ENCODE assay signal across 9 mouse cellular contexts in the genomic region with DNA sequence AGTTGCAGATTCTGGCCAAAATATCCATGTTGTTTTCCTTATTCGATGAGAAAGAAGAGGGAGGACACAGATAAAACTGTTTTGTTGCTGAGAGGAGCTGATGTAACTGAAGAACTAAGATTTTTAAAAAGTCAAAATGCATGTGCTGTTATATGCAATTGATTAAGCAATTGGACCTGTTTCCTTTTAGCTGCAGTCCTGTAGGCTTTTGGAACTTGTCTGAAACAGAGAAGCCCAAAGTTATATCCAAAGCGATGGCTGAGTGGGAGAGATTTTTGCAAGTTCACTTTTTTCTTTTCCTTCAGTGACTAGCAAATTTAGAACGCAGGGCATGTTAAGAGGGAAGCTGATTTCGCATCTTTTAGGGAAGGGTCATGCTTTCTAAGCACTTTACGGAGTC. TPM values are rescaled to one million over a fixed set of nuclear protein-coding genes. Genes with fewer than 3 reads are reported as not detected.
DNase-seq lines count a peak whose midpoint lies in the region; ATAC-seq and TF ChIP-seq lines count a peak whose summit lies in the region.
"Had no signal": no experiment of that assay in that cellular context is flagged by ENCODE, and none has a peak within 500 bp of the region (broad histone marks: within the 10 kb centered on the region; RNA-seq: fewer than 3 reads in every experiment).

No protein-coding gene starts in this region.

- H3K27me3 ChIP-seq in heart, embryonic 14.5 days (ENCODE audit: control insufficient read depth, insufficient read depth, low read length) = no peaks in the 10 kb centered on the region
- no peaks in the 10 kb centered on the region for H3K27me3 ChIP-seq in hindbrain, embryonic 10.5 days (ENCODE audit: insufficient read depth, poor library complexity, severe bottlenecking)
- no peaks in the 10 kb centered on the region for H3K27me3 ChIP-seq in liver, postnatal 0 days (ENCODE audit: insufficient read depth, low read length)

- no peak for TF ChIP-seq EP300 in liver, postnatal 0 days (IDR thresholded peaks at IDR 0.05; ENCODE audit: low read depth)

- H3K36me3 ChIP-seq in heart, embryonic 14.5 days (ENCODE audit: control insufficient read depth, insufficient read depth, low read length) = peaks cover 10% of the 10 kb centered on the region
- H3K36me3 ChIP-seq in hindbrain, embryonic 10.5 days = peaks cover 13% of the 10 kb centered on the region
- H3K36me3 ChIP-seq in liver, postnatal 0 days (replicated peaks; ENCODE audit: insufficient read depth, low read length) = no peaks in the 10 kb centered on the region

- no peak overlapping the region for H3K27ac ChIP-seq in heart, embryonic 14.5 days (replicated peaks in 1 of 2; ENCODE audit: control insufficient read depth in 1 of 2, insufficient read depth in 1 of 2, low read depth in 2 of 2, low read length in 2 of 2)
- peak overlapping the region; percentile 40; the same call in 1 of the 2 replicates for H3K27ac ChIP-seq in hindbrain, embryonic 10.5 days
- H3K27ac ChIP-seq in liver, postnatal 0 days (ENCODE audit: low read depth) = no peak overlapping the region

- peak overlapping the region; percentile 92 for H3K4me2 ChIP-seq in heart, embryonic 14.5 days (ENCODE audit: low read length)
- peak overlapping the region; percentile 96 for H3K4me2 ChIP-seq in liver, postnatal 0 days (ENCODE audit: low read depth, low read length)

- ATAC-seq in heart, embryonic 14.5 days (ENCODE audit: insufficient number of reproducible peaks, insufficient read depth, low FRiP score, low read depth) = no peak
- no peak for ATAC-seq in liver, postnatal 0 days
- no peak for ATAC-seq in frontal cortex, adult (ENCODE audit: low TSS enrichment)

- H3K9ac ChIP-seq in heart, embryonic 14.5 days (ENCODE audit: low read length) = peak overlapping the region; percentile 98
- 0 out of 2 replicates have a peak overlapping the region, but pooled peaks have one; percentile 1 for H3K9ac ChIP-seq in liver, postnatal 0 days (replicated peaks)

- 10% methylated on average over 5 of the region's 5 CpGs for WGBS in heart, embryonic 14.5 days
- WGBS in hindbrain, embryonic 10.5 days = 35% methylated on average over 5 of the region's 5 CpGs
- 8% methylated on average over 5 of the region's 5 CpGs for WGBS in liver, postnatal 0 days (ENCODE audit: insufficient replicate concordance)

- no peaks in the 10 kb centered on the region for H3K9me3 ChIP-seq in heart, embryonic 14.5 days (ENCODE audit: control insufficient read depth, low read length)
- no peaks in the 10 kb centered on the region for H3K9me3 ChIP-seq in hindbrain, embryonic 10.5 days
- no peaks in the 10 kb centered on the region for H3K9me3 ChIP-seq in liver, postnatal 0 days (ENCODE audit: low read length)

- intact Hi-C loops in heart, postnatal 10 days (cut with DNase I) = loop anchor here (2.0 to 5.0 kb wide), 4 partner anchors 39 to 219 kb away; no protein-coding TSS in a partner anchor

- TF ChIP-seq CTCF in liver, postnatal 0 days (IDR thresholded peaks at IDR 0.05; ENCODE audit: low read depth) = no peak

- H3K4me1 ChIP-seq in heart, embryonic 14.5 days (ENCODE audit: control insufficient read depth in 2 of 2, insufficient read depth in 2 of 2, low read length in 2 of 2) = peaks cover 8 to 36% of the 10 kb centered on the region in 2 experiments
- H3K4me1 ChIP-seq in hindbrain, embryonic 10.5 days (replicated peaks) = peaks cover 41% of the 10 kb centered on the region
- H3K4me1 ChIP-seq in liver, postnatal 0 days (ENCODE audit: insufficient read depth) = peaks cover 19% of the 10 kb centered on the region

- peak overlapping the region; percentile 35 to 76; a peak in 3 of 4 replicates for H3K4me3 ChIP-seq in heart, embryonic 14.5 days (ENCODE audit: control insufficient read depth in 1 of 2, insufficient read depth in 1 of 2, low read depth in 1 of 2, low read length in 2 of 2)
- peak overlapping the region; percentile 96 for H3K4me3 ChIP-seq in hindbrain, embryonic 10.5 days
- peak overlapping the region; percentile 90 for H3K4me3 ChIP-seq in liver, postnatal 0 days (ENCODE audit: low read depth, low read length)

- DNase-seq in heart, postnatal 10 days = no peak
- DNase-seq in Muller cell, postnatal 12 days (ENCODE audit: inconsistent ontology term) = peak; percentile 27
- DNase-seq in hindbrain, embryonic 10.5 days (ENCODE audit: low spot score) = no peak
- no peak for DNase-seq in liver, postnatal 0 days
- no peak for DNase-seq in natural killer cell, adult 2 months (ENCODE audit: low spot score in 2 of 2)
- no peak for DNase-seq in urinary bladder, postnatal 25 days (ENCODE audit: low spot score)
- DNase-seq: cerebellum, postnatal 14 days had no signal

RNA-seq across cellular contexts. Expression of gene Gsk3b, which starts 2.9 kb away (rescaled TPM):
- polyA plus RNA-seq in heart, embryonic 14.5 days (2014; fragmentation: Nextera tagmentation; extraction: Ambion mirVana) = 44.1 and 49.9 TPM in 2 replicates
- total RNA-seq in heart, postnatal 10 days (2021) = 10 to 100 TPM; 68.7 to 69.9 TPM
- polyA plus RNA-seq in hindbrain, embryonic 10.5 days (2016; fragmentation: Nextera tagmentation; extraction: Ambion mirVana) = 73.9 and 84.1 TPM in 2 replicates
- 9.9 and 10.8 TPM in 2 replicates for polyA plus RNA-seq in liver, postnatal 0 days (2015; fragmentation: Nextera tagmentation; extraction: Ambion mirVana)
